Mouse (Mus musculus) frontal cortex, adult (tissue): ENCODE results near the gene Olfr25.

Experiments
- ATAC-seq: cut with Nextera tagmentation; 2 replicates; pipeline ENCODE4 v1.9.2; 2017; ENCODE audit warnings: mild to moderate bottlenecking, moderate library complexity, mixed read lengths; ENCODE audit not compliant: low TSS enrichment

The Olfr25 gene

DNA sequence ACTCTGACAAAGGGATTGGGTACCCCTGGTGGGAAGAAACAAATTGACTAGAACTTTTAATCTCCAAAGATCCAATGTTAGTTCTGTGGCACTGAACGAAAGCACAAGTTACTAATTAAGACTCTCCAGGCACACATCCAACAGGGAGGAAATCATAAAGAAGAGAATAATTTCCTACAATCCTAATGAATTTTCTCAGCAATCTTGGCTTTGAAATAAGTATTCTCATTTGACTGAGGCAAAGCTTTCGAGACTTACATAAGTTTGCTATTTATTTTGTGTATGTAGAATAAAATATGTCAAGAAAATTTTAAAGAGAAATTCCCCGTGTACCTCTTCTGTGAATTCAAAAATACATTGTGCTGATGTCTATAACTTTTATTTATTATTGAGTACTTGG is at the start of gene Olfr25:
TSS of gene Olfr25 (plus strand) at position 301 of the 400 bp plus-strand sequence.
- ATAC-seq, result no peak

DNA sequence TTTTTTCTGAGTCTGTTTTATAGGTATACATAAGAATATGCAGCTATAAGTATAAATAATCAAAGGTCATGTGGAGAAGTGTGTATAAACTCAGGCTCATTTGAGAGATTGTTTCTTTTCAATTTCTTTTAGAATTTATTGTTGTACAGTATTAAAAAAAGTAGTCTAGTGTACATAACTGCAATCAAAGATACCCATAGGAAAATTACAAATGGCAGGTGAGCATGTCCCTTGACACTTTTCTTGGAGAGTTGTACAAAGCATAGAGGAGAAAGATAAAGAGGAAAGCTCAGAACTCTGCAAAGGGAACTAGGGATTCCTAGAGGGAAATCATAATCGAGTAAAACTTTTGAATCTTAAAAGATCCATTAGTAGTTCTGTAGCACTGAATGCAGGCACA is 38.1 kb upstream of the Olfr25 start, which contains the start of gene Olfr896-ps1:
TSS of gene Olfr896-ps1 (plus strand) at position 301 of the 400 bp plus-strand sequence.
- ATAC-seq, result no peak

DNA sequence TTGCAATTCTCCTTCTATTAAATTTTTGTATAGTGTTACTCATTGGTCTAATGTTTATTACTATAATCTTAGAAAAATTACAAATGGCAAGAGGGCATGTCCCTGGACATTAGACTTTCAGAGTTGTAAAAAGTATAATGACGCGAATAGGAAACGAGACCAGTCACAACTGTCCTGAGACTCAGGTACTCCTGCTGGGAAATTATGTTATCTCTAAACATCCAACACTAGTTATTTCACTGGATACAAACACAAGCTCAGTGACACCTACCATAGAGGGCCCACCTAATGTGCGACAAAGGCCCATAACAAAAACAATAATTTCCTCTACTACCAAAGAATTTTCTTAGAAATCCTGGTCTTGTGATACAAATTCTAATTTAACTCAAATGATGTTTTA is 19.3 kb downstream of the Olfr25 start, which contains the start of gene Olfr898:
TSS of gene Olfr898 (plus strand) at position 301 of the 400 bp plus-strand sequence.
- no peak for ATAC-seq

DNA sequence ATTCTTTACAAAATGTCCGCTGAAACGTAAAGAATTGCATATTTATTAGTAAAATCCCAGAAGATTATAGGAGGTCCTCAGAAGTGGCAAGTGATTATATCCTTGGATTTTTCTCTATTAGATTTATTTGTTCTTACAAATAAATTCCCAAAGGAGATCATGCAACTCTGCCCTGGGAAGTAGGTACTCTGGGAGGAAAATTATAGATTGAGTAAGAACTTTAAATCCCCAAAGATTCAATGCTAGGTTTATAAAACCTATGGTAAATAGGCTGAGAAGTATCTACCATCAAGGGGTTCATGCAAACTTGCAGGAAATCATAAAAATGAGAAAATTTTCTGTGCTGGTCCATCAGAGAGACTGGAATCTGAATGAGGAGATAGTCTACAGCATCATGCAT is 37.7 kb downstream of the Olfr25 start, which contains the start of gene Olfr250:
TSS of gene Olfr250 (plus strand) at position 301 of the 400 bp plus-strand sequence.
- no peak for ATAC-seq

DNA sequence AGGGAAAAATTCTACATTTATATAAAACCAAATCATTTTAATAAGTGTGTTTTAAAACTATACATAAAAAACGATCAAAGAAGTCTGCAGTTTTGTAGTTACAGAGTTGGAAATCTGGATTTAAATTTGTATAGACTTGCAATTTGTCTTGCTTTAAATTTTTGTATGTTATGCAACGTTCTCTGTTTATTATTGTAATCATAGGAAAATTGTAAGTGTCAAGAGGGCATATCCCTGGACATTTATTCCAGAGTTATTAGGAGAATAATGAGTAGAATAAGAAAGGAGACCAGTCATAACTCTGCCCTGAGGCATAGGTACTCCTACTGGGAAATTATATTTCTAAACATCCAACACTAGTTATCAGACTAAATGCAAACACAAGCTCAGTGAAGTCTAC is 47.9 kb downstream of the Olfr25 start, which contains the start of gene Olfr251:
TSS of gene Olfr251 (plus strand) at position 301 of the 400 bp plus-strand sequence.
- no peak for ATAC-seq
